Mouse (Mus musculus) yolk sac, embryonic 10.5 days (tissue): Measurements from ENCODE around the gene Sh3gl3.
"Not testable (repeated sequence)": the region's sequence is repeated elsewhere in the genome, so short reads cannot be mapped to it uniquely, and the experiment has no call there.

Source experiments
- DNase-seq: peaks from one replicate; pipeline ENCODE4 v3.0.0-alpha.2; 2017; ENCODE audit warnings: low spot score

The Sh3gl3 gene

GRCm38 (mm10) chr7:82235486-82235885, 61.8 kb downstream of the Sh3gl3 start:
- no peak for DNase-seq

- no peak for DNase-seq
Measured at GRCm38 (mm10) chr7:82236152-82236898, 62.7 kb downstream of the Sh3gl3 start.

- no peak for DNase-seq
Measured at GRCm38 (mm10) chr7:82236899-82237162, 63.2 kb downstream of the Sh3gl3 start.

- DNase-seq = no peak
Measured at GRCm38 (mm10) chr7:82240424-82241240, 67.0 kb downstream of the Sh3gl3 start.

GRCm38 (mm10) chr7:82244701-82245100, 71.1 kb downstream of the Sh3gl3 start:
- DNase-seq = no peak

- no peak for DNase-seq
Measured at GRCm38 (mm10) chr7:82248953-82249695, 75.5 kb downstream of the Sh3gl3 start.

- DNase-seq = no peak
Measured at GRCm38 (mm10) chr7:82253309-82253708, 79.7 kb downstream of the Sh3gl3 start.

- DNase-seq = no peak
Measured at GRCm38 (mm10) chr7:82256936-82257335, 83.3 kb downstream of the Sh3gl3 start.

- no peak for DNase-seq
Measured at GRCm38 (mm10) chr7:82257530-82257929, 83.9 kb downstream of the Sh3gl3 start.

GRCm38 (mm10) chr7:82260210-82260609, 86.6 kb downstream of the Sh3gl3 start:
- DNase-seq = no peak

- DNase-seq = peak; percentile 21
Measured at GRCm38 (mm10) chr7:82263141-82263540, 89.5 kb downstream of the Sh3gl3 start.

GRCm38 (mm10) chr7:82264119-82264518, 90.5 kb downstream of the Sh3gl3 start:
- no peak for DNase-seq

GRCm38 (mm10) chr7:82265365-82265764, 91.7 kb downstream of the Sh3gl3 start:
- no peak for DNase-seq

GRCm38 (mm10) chr7:82269948-82270347, 96.3 kb downstream of the Sh3gl3 start:
- no peak for DNase-seq

- DNase-seq = no peak
Measured at GRCm38 (mm10) chr7:82271742-82272141, 98.1 kb downstream of the Sh3gl3 start.

- not testable (repeated sequence) for DNase-seq
Measured at GRCm38 (mm10) chr7:82272875-82273274, 99.2 kb downstream of the Sh3gl3 start.

- DNase-seq = no peak
Measured at GRCm38 (mm10) chr7:82274011-82274709, 100.5 kb downstream of the Sh3gl3 start.

GRCm38 (mm10) chr7:82274975-82275374, 101.3 kb downstream of the Sh3gl3 start:
- DNase-seq = no peak

- DNase-seq = no peak
Measured at GRCm38 (mm10) chr7:82275529-82276204, 102.0 kb downstream of the Sh3gl3 start.

- DNase-seq = no peak
Measured at GRCm38 (mm10) chr7:82282011-82282410, 108.4 kb downstream of the Sh3gl3 start.

GRCm38 (mm10) chr7:82282464-82282863, 108.8 kb downstream of the Sh3gl3 start:
- DNase-seq = no peak

GRCm38 (mm10) chr7:82287242-82287641, 113.6 kb downstream of the Sh3gl3 start:
- no peak for DNase-seq
